Mouse (Mus musculus) gastrocnemius, adult 8-10 months (tissue): ENCODE data around the gene Lancl2. TPM values are rescaled to one million over a fixed set of nuclear protein-coding genes. Genes with fewer than 3 reads are reported as not detected.

Experiments
- DNase-seq, 2 experiments: peaks; one replicate each; pipeline ENCODE4 v3.0.0; 2022; ENCODE audit warnings: low spot score in 2 of 2
- total RNA-seq, 4 experiments: library from RNA; stranded (reverse); gene quantifications; 2 replicates each; pipeline ENCODE4 v1.2.4; 2022

The Lancl2 gene
- total RNA-seq, 4 experiments from 2014 or later, result 9.4 to 10.5 (median 9.7) TPM

DNA sequence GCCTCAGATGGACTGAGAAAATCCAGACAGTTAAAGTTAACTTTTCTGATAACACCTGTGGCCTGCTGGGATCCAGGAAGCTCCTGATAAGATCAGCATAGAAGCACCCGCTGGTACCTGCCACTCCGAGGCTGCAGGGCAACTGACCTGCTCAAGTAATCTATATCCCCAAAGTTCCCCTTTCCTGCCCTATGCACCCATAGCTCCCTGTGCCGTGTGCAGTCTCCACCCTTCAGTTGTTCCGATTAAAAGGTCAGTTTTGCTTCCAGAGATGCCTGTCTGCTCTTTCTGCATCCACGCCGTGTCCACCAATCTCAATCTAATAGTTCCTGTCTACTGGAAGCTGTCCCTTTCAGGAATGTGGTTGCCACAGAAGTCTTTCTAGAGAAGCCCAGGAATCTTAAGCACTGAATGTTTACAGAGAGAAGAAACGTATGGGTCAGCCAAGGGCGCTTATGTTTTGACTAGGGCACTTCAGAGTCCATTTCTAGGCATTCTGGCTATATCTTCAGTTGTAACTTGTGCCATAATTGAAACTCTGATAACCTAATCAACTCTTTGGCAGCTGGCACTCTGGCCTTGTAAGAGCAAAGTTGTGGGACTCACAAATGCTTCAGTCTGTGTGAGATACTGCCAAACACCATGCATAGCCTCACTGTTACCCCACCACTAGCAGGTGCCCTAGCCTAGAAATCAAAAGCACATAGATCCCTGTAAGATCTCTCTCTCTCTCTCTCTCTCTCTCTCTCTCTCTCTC, 65.0 kb downstream of the Lancl2 start:
- no peak for DNase-seq

DNA sequence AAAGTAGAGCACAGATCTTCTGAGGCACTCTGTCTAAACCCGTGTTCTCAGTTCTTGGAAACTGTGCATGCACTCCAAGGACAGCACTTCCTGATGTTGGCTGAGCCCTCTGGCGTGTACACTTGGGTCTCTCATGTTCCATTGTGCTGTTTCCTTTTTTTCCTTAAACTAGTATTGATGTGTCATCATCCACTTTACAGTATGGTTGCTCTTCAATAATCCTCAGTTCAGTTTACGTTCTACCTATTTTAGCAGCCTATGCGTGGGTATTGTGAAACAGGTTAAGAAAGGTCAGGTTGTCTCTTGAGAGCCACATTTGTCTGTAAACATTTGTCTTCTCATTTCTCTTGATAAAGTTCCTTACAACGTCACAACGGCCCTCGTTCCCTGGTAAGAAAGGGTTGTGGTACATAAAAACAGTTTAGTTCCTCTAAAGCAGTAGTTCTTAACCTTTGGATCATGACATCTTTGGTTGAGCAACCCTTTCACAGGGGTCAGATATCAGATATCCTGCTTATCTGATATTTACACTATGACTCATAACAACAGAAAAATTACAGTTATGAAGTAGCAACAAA, 66.7 kb downstream of the Lancl2 start:
- DNase-seq, result no peak

DNA sequence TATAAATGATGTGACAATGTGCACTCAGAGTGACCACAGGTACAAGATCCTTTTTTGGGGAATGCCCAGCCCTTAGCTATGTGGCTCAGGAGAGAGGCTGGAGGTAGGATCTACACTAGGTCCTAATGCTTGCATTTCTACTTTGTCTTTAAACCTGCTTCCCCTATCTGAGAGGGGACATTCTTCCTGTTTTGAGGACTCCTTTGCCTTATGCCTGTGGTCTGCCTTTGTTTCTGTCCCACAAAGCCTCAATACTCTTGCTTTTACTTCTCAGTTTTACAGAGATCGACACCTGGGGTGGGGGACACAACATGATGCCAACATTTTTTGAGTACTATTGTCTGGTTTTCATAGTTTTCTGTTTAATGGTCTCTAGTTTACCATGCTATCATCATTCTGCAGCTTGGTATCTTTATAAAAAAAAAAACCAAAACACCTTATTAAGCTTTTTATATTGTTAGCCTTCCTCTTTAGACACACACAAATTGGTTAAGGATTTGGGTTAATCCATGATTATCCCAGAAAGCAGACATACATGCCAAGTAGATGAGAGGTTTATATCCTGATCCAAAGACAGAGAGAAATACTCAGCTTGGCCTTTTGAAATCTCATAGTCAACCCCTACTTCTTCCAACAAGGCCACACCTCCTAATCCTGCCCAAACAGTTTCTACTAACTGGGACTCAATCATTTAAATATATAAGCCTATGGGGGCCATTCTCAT, 68.3 kb downstream of the Lancl2 start:
- no peak for DNase-seq

DNA sequence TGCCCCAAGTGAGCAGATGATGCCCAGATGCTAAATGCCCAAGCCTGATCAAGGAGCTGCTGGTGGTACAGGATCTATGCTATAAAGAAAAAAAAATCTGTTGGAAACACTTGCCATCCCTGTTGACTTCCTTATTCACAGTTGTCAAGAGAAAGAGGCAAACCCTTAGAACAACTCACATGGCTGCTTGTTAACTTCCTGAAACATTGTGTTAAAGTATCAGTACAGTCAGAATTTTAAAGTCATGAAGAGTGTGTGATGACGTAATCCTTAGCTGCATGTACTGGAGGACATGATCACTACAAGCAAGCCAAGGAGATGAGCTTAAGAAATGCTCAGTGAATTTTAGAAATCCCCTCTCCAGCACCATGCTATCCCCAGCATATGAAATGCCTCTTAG, 71.5 kb downstream of the Lancl2 start:
- no peak for DNase-seq

DNA sequence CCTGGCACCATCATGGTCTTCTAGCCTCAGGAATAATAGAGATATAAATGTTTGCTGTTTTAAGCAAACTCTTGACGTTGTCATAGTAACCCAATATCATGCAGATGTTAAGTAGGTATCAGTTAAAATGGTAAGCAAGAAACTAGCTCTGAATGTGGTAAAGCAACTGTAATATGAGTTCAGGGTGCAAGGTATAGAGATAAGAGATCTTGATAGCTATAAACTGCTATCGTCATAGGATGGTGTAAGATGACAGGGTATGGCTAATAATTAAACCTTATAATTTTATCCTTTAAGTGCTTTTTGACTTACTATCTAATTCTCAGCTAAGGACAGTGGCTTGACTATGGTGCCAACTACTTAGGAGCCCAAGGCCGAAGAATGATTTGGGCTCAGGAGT, 78.0 kb downstream of the Lancl2 start:
- DNase-seq, result no peak

DNA sequence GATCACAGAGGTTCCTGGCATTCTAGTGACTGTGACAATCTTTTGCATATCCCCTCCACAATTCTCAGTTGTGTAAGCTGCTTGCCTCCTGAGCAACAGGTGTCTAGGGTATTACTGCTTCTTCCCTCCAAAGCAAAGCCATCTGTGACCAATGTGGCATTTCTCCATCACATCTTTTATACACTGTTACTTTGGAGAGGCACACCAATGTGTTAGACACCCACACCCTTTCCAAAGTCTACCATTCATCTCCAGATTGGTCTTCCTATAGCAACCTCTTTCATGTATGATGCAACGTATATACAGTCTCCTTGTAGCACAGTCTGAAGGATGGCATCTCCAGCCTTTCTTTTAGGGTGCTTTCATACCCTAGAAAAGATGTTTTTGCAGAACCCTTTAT, 80.3 kb downstream of the Lancl2 start:
- no peak for DNase-seq

DNA sequence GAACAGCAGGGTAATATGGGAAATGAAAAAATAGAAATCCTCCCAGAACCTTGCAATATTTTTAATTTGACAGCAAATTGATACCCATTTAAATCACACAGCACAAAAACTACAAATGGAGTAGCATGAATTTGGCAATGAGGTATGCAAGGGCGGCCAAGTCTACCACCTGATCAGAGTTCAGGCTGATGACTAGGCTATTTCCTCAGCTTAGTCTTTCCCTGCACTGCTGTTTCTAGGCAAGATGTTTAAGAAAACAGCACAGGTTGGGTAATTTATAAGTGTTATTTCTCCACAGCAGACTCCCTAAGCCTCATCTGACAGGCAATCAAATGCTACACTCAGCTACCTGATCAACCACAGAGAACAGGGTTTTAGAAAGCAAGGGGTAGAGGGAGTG, 81.9 kb downstream of the Lancl2 start:
- no peak for DNase-seq

DNA sequence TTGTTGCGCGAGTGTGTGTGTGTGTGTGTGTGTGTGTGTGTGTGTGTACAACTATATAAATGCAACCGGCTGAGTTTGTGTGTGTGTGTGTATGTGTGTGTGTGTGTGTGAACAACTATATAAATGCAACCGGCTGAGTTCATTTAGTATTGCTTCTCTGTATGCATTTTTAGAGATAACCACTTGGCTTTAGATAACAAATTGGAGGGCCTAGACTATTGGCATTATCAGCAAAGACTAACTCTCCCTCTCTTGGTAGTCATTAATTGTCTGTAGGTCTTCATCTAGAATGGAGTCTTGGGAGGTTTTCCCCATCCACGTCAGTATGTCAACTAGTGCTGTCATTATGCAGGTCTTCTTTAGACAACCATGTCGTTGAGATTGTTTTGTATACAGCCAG, 85.0 kb downstream of the Lancl2 start:
- no peak for DNase-seq

Other genes starting within 250 kb of the Lancl2 start
- 10 to 100 TPM; 11.5 to 21.2 (median 15.5) TPM for gene Ppm1k, start 167.1 kb upstream of the Lancl2 start, total RNA-seq
- gene Herc6, start 121.5 kb upstream of the Lancl2 start, total RNA-seq, result 1 to 10 TPM in 1 of 4 experiments, under 1 TPM in 3; 0.12 to 1.6 (median 0.61) TPM
- 10 to 100 TPM; 10.2 to 11.1 (median 10.8) TPM for gene Pyurf, start 10.5 kb upstream of the Lancl2 start, total RNA-seq
- gene Vopp1, start 122.6 kb downstream of the Lancl2 start, total RNA-seq, result 1 to 10 TPM; 2.9 to 4.7 (median 3.4) TPM
- not detected for gene Vmn1r21, start 147.8 kb downstream of the Lancl2 start, total RNA-seq
- gene Vmn1r22, start 205.5 kb downstream of the Lancl2 start, total RNA-seq, result not detected
- not detected for gene Vmn1r23, start 224.3 kb downstream of the Lancl2 start, total RNA-seq